Mouse (Mus musculus) regulatory T cell (primary cell): ENCODE data around the gene Syne2.

Source experiments
- in situ Hi-C: fragments of 300-600 bp; cut with MboI, MseI; formaldehyde crosslinking; loops from one replicate; pipeline ENCODE4 v1.15.1; 2025; ENCODE audit warnings: high pct_unique_total_duplicates

Syne2 gene

GRCm38 (mm10) chr12:75918914-75919313 is 101.0 kb downstream of the Syne2 start:
- in situ Hi-C loops = no loop called here

DNA sequence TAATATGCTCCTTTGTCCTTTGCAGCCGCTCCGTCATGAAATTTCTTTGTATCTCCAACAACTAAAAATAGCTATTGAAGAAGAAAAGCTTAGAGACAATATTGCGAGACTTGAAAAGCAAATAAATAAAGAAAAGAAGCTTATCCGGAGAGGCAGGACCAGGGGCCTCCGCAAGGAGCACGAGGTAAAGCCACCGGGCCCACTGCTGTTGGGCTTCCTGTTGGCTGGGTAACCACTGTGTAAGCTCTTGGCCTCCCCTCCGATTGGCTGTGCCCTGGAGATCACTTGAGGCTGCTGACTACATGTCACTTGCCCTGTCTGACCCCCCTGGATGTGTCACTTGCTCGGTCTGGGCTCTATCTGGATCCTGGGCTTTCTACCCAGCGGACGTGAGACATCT is 105.0 kb downstream of the Syne2 start:
- in situ Hi-C loops = no loop called here

DNA sequence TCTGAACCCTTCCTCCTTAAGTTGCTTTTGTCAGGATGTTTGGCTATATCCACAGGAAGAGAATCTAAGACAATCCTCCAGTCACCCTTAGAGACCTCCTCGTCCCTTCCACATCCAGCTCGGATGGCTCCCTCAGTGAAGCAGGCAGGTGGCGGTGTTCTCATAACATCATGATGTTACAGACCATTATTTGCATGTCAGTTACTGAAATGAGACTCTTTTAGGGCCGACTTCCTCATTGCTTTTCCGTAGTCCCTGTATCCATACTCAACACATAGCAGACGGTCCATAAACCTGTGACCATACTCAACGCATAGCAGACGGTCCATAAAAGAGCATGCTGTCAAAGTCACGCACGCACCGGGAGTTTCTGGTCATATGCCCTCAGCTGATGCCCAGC is 106.9 kb downstream of the Syne2 start:
- in situ Hi-C loops = no loop called here

- in situ Hi-C loops = no loop called here
Observed at GRCm38 (mm10) chr12:75927596-75927995, 109.7 kb downstream of the Syne2 start.

DNA sequence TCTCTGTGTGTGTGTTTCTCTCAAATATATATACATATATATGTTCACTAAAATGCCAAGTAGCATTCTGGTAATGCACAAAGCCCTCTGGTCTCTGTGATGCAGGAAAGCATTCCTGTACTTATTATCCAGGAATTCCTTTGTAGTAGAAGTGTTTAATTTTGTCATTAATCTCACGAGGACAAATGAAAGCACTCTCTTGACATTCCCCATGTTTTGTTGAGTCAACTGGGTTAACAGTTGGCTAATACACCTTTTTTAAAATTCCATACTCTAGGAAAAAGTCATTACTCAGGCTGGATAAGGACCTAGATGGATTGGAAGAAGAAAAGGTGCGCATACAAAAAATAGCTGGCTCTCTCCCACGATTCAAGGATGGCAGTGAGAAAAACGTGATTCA is 115.6 kb downstream of the Syne2 start:
- in situ Hi-C loops = no loop called here

DNA sequence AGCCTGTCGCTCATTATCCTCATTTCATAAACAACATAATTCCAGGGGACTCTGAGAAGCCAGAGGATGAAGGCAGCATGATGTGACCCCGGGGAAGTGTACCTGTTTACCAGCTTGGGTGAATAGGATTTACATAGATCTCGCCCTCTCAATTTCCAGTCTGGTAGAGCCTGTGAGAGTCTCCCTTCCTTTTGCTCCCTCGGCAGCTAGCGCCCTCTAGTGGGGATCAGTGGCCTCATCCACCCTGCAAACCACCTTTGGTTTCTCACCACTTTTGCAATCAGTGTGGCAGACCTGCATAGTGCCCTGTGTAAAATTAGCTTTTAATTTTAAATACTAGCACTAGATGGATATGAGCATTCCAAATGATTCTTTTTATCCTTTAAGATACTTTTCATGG is 133.4 kb downstream of the Syne2 start:
- in situ Hi-C loops = no loop called here

- in situ Hi-C loops = no loop called here
Observed at GRCm38 (mm10) chr12:75952011-75952410, 134.1 kb downstream of the Syne2 start.

GRCm38 (mm10) chr12:75966441-75967195 is 148.7 kb downstream of the Syne2 start:
- in situ Hi-C loops = no loop called here

GRCm38 (mm10) chr12:75979079-75979478 is 161.1 kb downstream of the Syne2 start:
- in situ Hi-C loops = no loop called here

- in situ Hi-C loops = no loop called here
Observed at GRCm38 (mm10) chr12:75983336-75983735, 165.4 kb downstream of the Syne2 start.

DNA sequence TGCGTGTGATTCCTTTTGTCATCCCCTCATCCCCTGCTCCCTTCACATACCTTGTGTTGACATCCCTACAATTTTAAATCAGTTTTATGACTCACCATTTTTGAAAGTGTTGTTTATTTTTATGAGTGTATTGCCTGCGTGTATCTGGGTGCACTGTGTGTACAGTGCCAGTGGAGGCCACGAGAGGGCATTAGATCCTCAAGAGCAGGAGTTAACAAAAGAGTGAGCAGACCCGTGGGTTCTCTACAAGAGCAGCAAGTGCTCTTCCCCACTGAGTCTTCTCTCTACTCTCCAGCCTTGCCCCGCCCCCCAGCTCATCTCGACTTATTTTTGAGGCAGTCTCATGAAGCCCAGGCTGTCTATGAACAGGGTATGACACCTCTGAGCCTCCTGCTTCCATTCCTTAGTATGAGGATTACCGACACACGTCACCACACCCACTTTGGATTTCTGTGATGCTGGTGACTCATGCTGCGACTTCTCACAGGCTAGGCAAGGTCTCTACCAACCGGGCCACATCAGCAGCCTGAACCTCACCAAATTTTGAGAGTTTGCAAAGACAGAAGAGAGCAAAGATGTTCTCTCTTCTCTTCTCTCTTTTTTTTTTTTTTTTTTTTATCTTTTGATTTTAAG is 174.4 kb downstream of the Syne2 start:
- in situ Hi-C loops = no loop called here

- in situ Hi-C loops = no loop called here
Observed at GRCm38 (mm10) chr12:75992946-75993345, 175.0 kb downstream of the Syne2 start.

DNA sequence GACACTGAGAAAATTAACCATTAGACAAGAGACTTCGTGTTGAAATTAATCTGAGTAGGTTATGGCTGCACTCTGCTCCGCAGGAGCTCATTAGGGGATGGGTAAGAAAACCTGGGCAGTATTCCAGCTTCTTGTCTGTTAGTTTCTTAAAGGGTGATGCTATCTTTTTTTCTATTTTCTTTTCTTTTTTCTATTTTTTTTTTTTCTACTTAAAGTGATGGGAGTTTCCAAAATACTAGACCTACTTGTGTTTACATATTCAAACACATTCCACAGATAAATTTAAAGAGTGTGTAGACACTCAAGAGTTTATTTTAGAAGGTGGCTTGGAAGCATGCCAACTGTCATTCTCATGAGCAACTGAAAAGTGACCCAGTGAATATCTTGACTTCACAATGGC is 177.2 kb downstream of the Syne2 start:
- in situ Hi-C loops = no loop called here

DNA sequence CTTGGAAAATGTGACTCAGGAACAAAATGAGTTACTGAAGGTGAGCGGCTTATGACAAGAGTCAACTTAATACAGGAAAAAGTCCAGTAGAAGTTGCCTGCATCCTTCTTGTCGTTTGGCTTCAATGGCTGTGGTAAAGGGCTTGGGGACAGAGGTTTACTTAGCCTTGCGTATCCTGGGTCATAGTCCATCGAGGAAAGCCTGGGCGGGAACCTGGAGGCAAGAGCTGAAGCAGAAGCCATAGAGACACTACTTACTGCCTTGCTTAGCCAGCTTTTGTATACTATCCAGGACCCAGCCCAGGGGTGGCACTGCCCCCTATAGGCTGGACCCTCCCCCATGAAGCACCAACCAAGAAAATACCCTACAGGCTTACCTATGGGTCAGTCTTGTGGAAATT is 179.6 kb downstream of the Syne2 start:
- in situ Hi-C loops = no loop called here

- in situ Hi-C loops = no loop called here
Observed at GRCm38 (mm10) chr12:75998416-75998815, 180.5 kb downstream of the Syne2 start.

DNA sequence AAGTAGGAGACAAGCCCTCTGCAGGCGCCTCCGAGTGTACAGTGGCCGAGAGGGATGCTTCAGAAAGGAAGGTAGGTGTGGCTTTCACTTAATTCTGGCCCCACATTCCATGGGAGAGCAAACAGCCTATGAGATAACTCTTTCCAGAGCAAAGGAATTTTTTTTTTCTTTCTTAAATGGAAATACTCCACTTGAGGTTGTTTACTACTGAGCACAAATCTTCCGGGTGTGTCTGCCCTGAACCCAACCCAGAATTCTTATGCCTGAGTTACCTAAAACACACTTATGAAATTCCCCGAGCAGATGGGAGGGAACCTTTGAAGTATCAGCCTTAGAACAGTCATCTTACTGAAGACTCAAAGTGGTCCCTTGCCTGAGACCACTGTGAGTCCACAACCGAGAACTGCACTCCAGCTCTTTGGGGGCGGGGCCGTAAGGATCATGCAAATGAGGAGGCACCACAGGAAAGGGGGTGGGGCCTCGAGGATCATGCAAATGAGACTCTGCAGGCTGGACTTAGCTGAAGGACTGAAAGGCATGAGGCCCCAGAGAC is 186.8 kb downstream of the Syne2 start:
- in situ Hi-C loops = no loop called here

DNA sequence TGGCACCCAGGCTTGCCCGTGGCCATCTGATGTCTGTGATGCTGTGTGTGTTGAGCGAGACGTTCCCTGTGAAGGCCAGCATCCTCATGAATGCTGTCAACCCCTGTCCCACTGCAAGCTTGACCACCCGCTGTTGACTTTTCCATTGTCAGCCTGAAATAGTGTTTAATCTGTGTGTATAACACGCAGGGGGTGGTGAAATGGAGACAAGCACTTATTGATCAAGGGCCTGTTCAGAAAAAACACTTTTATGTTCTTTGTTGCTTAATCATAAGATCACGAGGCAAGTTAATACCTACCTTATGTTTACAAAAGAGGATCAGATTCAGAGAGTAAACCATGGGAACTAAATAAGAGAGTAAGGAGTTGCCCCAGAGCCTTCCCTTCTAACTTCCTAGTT is 191.1 kb downstream of the Syne2 start:
- in situ Hi-C loops = no loop called here

DNA sequence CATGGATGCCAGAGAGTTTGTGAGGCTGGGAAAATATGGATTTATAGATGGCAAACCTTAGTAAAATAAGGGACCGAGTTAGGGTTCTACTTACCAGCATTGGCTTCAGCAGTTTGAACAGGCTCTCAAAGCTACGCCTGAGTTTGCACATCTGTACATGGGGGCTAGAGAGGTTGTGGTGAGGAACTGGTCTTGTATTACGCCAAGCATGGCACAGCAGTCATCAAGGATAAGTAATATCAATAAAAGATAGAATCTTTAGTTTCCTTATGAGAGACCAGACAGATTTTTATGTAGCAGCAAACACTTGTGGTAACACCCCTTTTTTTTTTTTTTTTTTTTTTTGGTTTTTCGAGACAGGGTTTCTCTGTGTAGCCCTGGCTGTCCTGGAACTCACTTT is 194.9 kb downstream of the Syne2 start:
- in situ Hi-C loops = loop anchor here (5.0 kb wide), 1 partner anchor 180 kb away; no protein-coding TSS in a partner anchor

DNA sequence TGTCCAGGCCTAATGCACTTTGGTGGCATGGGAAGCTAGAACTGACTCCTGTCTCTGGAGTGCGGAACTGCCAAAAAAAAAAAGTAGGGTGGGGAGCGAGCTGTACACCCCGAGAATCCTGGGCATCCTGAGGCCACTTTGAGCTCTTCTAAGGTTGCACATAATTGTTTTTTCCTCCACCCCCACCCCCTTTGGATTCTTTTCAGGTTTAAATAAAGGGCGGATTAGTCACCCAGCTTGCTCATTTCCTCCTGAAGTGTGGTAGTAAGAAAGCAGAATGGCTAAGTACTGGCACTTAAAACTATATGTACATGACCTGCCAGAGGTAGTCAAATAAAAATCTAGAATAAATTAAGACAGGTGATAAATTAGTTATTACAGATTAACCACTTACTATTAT is 195.5 kb downstream of the Syne2 start:
- in situ Hi-C loops = loop anchor here (5.0 kb wide), 1 partner anchor 179 kb away; no protein-coding TSS in a partner anchor

DNA sequence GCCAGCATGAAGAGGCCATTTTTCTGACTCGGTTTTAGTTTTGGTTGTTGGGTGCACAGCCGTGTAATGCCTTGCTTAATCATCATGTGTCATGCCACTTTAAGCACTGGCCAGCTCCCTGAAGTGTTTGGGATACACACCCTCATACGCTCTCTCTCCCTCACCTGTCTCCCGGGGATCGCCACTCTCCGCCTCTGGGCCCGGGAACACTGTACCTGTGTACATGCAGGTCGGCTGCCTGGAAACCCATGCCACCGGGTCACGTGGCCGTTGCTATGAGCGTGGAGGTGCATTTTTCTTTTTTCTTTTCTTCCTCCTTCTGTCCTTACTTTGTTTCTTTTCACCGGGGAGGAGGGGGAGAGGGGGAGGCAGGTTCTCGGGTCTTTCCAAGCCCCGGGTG is 197.1 kb downstream of the Syne2 start:
- in situ Hi-C loops = loop anchor here (5.0 kb wide), 1 partner anchor 112 kb away; no protein-coding TSS in a partner anchor

DNA sequence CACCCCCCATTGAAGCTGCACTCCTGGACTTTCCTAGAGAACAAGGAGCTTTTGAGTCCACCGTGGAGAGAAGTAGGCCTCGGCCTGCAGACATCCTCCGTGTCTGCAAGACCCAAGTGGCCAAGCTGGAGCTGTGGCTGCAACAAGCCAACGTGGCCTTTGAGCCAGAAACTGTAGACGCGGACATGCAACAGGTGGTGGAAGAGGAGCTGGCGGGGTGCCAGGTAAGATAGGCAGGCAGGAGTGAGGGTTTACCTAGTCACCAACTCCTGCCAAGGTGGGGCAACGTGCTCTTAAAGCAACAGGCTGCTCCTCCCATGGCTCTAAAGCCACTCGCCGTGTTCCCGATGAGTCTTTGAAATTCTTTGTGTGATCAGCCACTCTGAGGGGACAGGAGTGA is 197.6 kb downstream of the Syne2 start:
- in situ Hi-C loops = loop anchor here (5.0 kb wide), 1 partner anchor 112 kb away; no protein-coding TSS in a partner anchor

DNA sequence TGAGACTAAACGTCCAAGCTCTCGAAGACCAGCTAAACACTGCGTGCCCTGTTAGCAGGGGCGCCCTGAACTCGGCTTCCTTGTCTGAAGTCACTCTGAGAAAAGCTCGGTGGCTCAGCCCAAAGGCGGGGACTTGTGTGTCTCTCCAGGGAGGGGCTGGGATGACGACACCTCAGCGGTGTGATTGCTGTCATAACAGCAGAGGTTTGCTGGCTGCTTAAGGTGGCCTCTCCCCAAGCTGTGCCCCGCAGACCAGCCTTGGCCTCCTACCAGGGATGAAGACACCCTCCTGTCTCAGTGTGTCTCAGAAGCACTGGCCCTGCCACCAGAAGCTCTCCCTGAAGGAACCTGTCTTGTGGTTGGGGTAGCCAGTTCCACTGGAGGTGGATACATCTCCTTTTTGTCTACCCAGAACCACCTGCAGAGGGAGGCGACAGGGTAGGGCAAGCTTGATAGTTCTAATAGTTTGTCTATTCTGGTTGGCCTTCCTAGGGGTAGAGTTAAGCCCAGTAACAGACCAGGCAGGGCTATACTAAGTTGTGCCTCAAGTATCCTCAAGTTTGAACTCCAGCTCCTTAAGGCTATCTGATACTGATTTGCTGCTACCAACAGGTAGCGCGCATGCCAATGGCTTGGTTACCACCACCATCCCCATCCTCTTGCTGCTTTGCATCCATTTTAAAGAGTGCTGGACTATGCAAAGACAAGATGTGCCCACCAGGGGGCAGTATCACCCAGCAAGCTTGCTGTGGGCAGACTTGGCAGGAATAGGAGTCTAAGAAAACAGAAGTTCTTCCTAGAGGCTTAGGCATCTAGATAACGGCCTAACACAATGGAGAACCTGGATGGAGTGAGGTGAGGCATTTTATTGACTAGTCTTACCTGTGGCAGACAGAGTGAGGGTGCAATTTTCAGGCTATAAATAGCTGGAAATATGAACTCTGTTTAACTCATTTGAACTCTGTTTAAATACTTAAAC is 198.5 kb downstream of the Syne2 start:
- in situ Hi-C loops = loop anchor here (5.0 kb wide), 1 partner anchor 111 kb away; no protein-coding TSS in a partner anchor
